Mouse (Mus musculus): ENCODE measurements around the gene Cdkn1a.
"Not testable (repeated sequence)": the region's sequence is repeated elsewhere in the genome, so short reads cannot be mapped to it uniquely, and the experiment has no call there.

Gene Cdkn1a

GRCm38 (mm10) chr17:29059581-29059980 lies 31.2 kb upstream of the Cdkn1a start:
- DNase-seq: no peak

GRCm38 (mm10) chr17:29060946-29061345 lies 29.8 kb upstream of the Cdkn1a start:
- DNase-seq: no peak

GRCm38 (mm10) chr17:29062119-29063035 lies 28.4 kb upstream of the Cdkn1a start:
- DNase-seq: no peak

- DNase-seq: no peak
Measured at GRCm38 (mm10) chr17:29063121-29063987, 27.4 kb upstream of the Cdkn1a start.

GRCm38 (mm10) chr17:29063988-29064285 lies 26.8 kb upstream of the Cdkn1a start:
- no peak for DNase-seq

GRCm38 (mm10) chr17:29065245-29065940 lies 25.4 kb upstream of the Cdkn1a start:
- DNase-seq: no peak

GRCm38 (mm10) chr17:29065971-29066370 lies 24.8 kb upstream of the Cdkn1a start:
- no peak for DNase-seq

- not testable (repeated sequence) for DNase-seq
Measured at GRCm38 (mm10) chr17:29067416-29067815, 23.4 kb upstream of the Cdkn1a start.

GRCm38 (mm10) chr17:29067847-29068246 lies 22.9 kb upstream of the Cdkn1a start:
- no peak for DNase-seq

GRCm38 (mm10) chr17:29069063-29069462 lies 21.7 kb upstream of the Cdkn1a start:
- no peak for DNase-seq

- no peak for DNase-seq
Measured at GRCm38 (mm10) chr17:29071820-29072219, 19.0 kb upstream of the Cdkn1a start.

GRCm38 (mm10) chr17:29072701-29073307 lies 18.0 kb upstream of the Cdkn1a start:
- DNase-seq: no peak

GRCm38 (mm10) chr17:29073313-29073712 lies 17.5 kb upstream of the Cdkn1a start:
- DNase-seq: no peak

GRCm38 (mm10) chr17:29074085-29074484 lies 16.7 kb upstream of the Cdkn1a start:
- DNase-seq: no peak

- no peak for DNase-seq
Measured at GRCm38 (mm10) chr17:29076235-29076634, 14.5 kb upstream of the Cdkn1a start.

GRCm38 (mm10) chr17:29077786-29078509 lies 12.8 kb upstream of the Cdkn1a start:
- no peak for DNase-seq

- no peak for DNase-seq
Measured at GRCm38 (mm10) chr17:29078519-29079383, 12.0 kb upstream of the Cdkn1a start.

GRCm38 (mm10) chr17:29080758-29081617 lies 9.8 kb upstream of the Cdkn1a start:
- DNase-seq: no peak

- no peak for DNase-seq
Measured at GRCm38 (mm10) chr17:29081618-29082381, 9.0 kb upstream of the Cdkn1a start.
